Mouse (Mus musculus): ENCODE data around the gene Nphp4. TPM values are rescaled to one million over a fixed set of nuclear protein-coding genes. Genes with fewer than 3 reads are reported as not detected.
"Not testable (repeated sequence)": the region's sequence is repeated elsewhere in the genome, so short reads cannot be mapped to it uniquely, and the experiment has no call there.

The Nphp4 gene
- polyA plus RNA-seq, 1 experiment from 2014 or later: 5.3 TPM

GRCm38 (mm10) chr4:152546481-152546880, 70.0 kb downstream of the Nphp4 start:
- Histone ChIP-seq H3K27me3 (no peaks in the 10 kb centered on the region), H3K4me1 (replicated peaks) (peaks cover 46% of the 10 kb centered on the region), H3K36me3 (peaks cover 18% of the 10 kb centered on the region), H3K27ac (peak overlapping the region; percentile 85; the same call in 1 of the 2 replicates), H3K4me3 (no peak overlapping the region), H3K9me3 (no peaks in the 10 kb centered on the region), H3K4me2 (no peak overlapping the region), H3K9ac (no peak overlapping the region)
- WGBS: 62% methylated on average over 8 of the region's 8 CpGs
- ATAC-seq (ENCODE audit: low FRiP score): no peak

GRCm38 (mm10) chr4:152547886-152548663, 71.6 kb downstream of the Nphp4 start:
- peak overlapping the region; percentile 34 for H3K4me2 ChIP-seq
- H3K4me3 ChIP-seq: no peak overlapping the region
- 30% methylated on average over 37 of the region's 37 CpGs for WGBS
- H3K9ac ChIP-seq: peak overlapping the region; percentile 47
- 0 out of 2 replicates have a peak, but pooled peaks cover under 1% of the 10 kb centered on the region for H3K27me3 ChIP-seq
- H3K36me3 ChIP-seq: peaks cover 7% of the 10 kb centered on the region
- H3K27ac ChIP-seq: peak overlapping the region; percentile 85
- peaks cover 46% of the 10 kb centered on the region for H3K4me1 ChIP-seq (replicated peaks)
- ATAC-seq (ENCODE audit: low FRiP score): peak; percentile 23; the same call in 1 of the 2 replicates
- no peaks in the 10 kb centered on the region for H3K9me3 ChIP-seq

- Histone ChIP-seq H3K27me3 (0 out of 2 replicates have a peak, but pooled peaks cover 3% of the 10 kb centered on the region), H3K27ac (peak overlapping the region; percentile 55; the same call in 1 of the 2 replicates), H3K4me2 (no peak overlapping the region), H3K4me1 (replicated peaks) (peaks cover 35% of the 10 kb centered on the region), H3K36me3 (peaks cover 7% of the 10 kb centered on the region), H3K9ac (no peak overlapping the region), H3K4me3 (no peak overlapping the region), H3K9me3 (no peaks in the 10 kb centered on the region)
- WGBS: 90% methylated on average over 18 of the region's 18 CpGs
- no peak for ATAC-seq (ENCODE audit: low FRiP score)
These were observed 73.1 kb downstream of the Nphp4 start for GRCm38 (mm10) chr4:152549507-152550202.

GRCm38 (mm10) chr4:152550203-152550549, 73.7 kb downstream of the Nphp4 start:
- Histone ChIP-seq H3K27me3 (0 out of 2 replicates have a peak, but pooled peaks cover 3% of the 10 kb centered on the region), H3K27ac (peak overlapping the region; percentile 55; the same call in 1 of the 2 replicates), H3K4me1 (replicated peaks) (peaks cover 37% of the 10 kb centered on the region), H3K9me3 (no peaks in the 10 kb centered on the region), H3K9ac (no peak overlapping the region), H3K4me2 (no peak overlapping the region), H3K36me3 (peaks cover 7% of the 10 kb centered on the region), H3K4me3 (no peak overlapping the region)
- no peak for ATAC-seq (ENCODE audit: low FRiP score)
- 91% methylated on average over 6 of the region's 6 CpGs for WGBS

GRCm38 (mm10) chr4:152553582-152554285, 77.2 kb downstream of the Nphp4 start:
- no peak for ATAC-seq (ENCODE audit: low FRiP score)
- 92% methylated on average over 8 of the region's 8 CpGs for WGBS
- no peak overlapping the region for H3K27ac ChIP-seq
- 0 out of 2 replicates have a peak, but pooled peaks cover 3% of the 10 kb centered on the region for H3K27me3 ChIP-seq
- H3K36me3 ChIP-seq: peaks cover 7% of the 10 kb centered on the region
- H3K4me3 ChIP-seq: no peak overlapping the region
- no peak overlapping the region for H3K9ac ChIP-seq
- no peak overlapping the region for H3K4me2 ChIP-seq
- H3K4me1 ChIP-seq (replicated peaks): peaks cover 38% of the 10 kb centered on the region
- no peaks in the 10 kb centered on the region for H3K9me3 ChIP-seq

GRCm38 (mm10) chr4:152554421-152554820, 77.9 kb downstream of the Nphp4 start:
- H3K4me2 ChIP-seq: no peak overlapping the region
- no peak overlapping the region for H3K4me3 ChIP-seq
- H3K27me3 ChIP-seq: 0 out of 2 replicates have a peak, but pooled peaks cover 3% of the 10 kb centered on the region
- H3K36me3 ChIP-seq: peaks cover 7% of the 10 kb centered on the region
- no peak for ATAC-seq (ENCODE audit: low FRiP score)
- H3K27ac ChIP-seq: no peak overlapping the region
- no peaks in the 10 kb centered on the region for H3K9me3 ChIP-seq
- H3K4me1 ChIP-seq (replicated peaks): peaks cover 41% of the 10 kb centered on the region
- H3K9ac ChIP-seq: no peak overlapping the region
- 68% methylated on average over 18 of the region's 18 CpGs for WGBS

GRCm38 (mm10) chr4:152555806-152556205, 79.3 kb downstream of the Nphp4 start:
- not testable (repeated sequence) for H3K27me3 ChIP-seq; H3K4me2 ChIP-seq; ATAC-seq (ENCODE audit: low FRiP score); H3K27ac ChIP-seq; H3K36me3 ChIP-seq; H3K4me3 ChIP-seq; H3K9ac ChIP-seq; H3K9me3 ChIP-seq
- peaks cover 55% of the 10 kb centered on the region for H3K4me1 ChIP-seq (replicated peaks)
- 95% methylated on average over 3 of the region's 3 CpGs for WGBS

- H3K4me1 ChIP-seq (replicated peaks): peaks cover 55% of the 10 kb centered on the region
- H3K36me3 ChIP-seq: peaks cover 9% of the 10 kb centered on the region
- no peaks in the 10 kb centered on the region for H3K9me3 ChIP-seq
- H3K27ac ChIP-seq: peak overlapping the region; percentile 53
- H3K9ac ChIP-seq: no peak overlapping the region
- 0 out of 2 replicates have a peak, but pooled peaks cover under 1% of the 10 kb centered on the region for H3K27me3 ChIP-seq
- no peak overlapping the region for H3K4me2 ChIP-seq
- 10% methylated on average over 17 of the region's 17 CpGs for WGBS
- ATAC-seq (ENCODE audit: low FRiP score): peak; percentile 34; the same call in 1 of the 2 replicates
- no peak overlapping the region for H3K4me3 ChIP-seq
These were observed 81.7 kb downstream of the Nphp4 start for GRCm38 (mm10) chr4:152558246-152558645.

- Histone ChIP-seq H3K27ac (peak overlapping the region; percentile 84), H3K4me2 (no peak overlapping the region), H3K4me3 (no peak overlapping the region), H3K9me3 (no peaks in the 10 kb centered on the region), H3K36me3 (peaks cover 12% of the 10 kb centered on the region; the same call in 1 of the 2 replicates), H3K27me3 (0 out of 2 replicates have a peak, but pooled peaks cover 3% of the 10 kb centered on the region), H3K9ac (peak overlapping the region; percentile 51; the same call in 1 of the 2 replicates), H3K4me1 (replicated peaks) (peaks cover 31% of the 10 kb centered on the region)
- 68% methylated on average over 4 of the region's 4 CpGs for WGBS
- no peak for ATAC-seq (ENCODE audit: low FRiP score)
These were observed 91.5 kb downstream of the Nphp4 start for GRCm38 (mm10) chr4:152568006-152568405.

GRCm38 (mm10) chr4:152568662-152569395, 92.3 kb downstream of the Nphp4 start:
- 56% methylated on average over 23 of the region's 23 CpGs for WGBS
- ATAC-seq (ENCODE audit: low FRiP score): no peak
- peak overlapping the region; percentile 51; the same call in 1 of the 2 replicates for H3K9ac ChIP-seq
- H3K9me3 ChIP-seq: no peaks in the 10 kb centered on the region
- H3K4me3 ChIP-seq: no peak overlapping the region
- H3K4me1 ChIP-seq (replicated peaks): peaks cover 31% of the 10 kb centered on the region
- peaks cover 4% of the 10 kb centered on the region; the same call in 1 of the 2 replicates for H3K36me3 ChIP-seq
- H3K27me3 ChIP-seq: 0 out of 2 replicates have a peak, but pooled peaks cover 3% of the 10 kb centered on the region
- peak overlapping the region; percentile 10; the same call in 1 of the 2 replicates for H3K4me2 ChIP-seq
- peak overlapping the region; percentile 84 for H3K27ac ChIP-seq

- H3K27me3 ChIP-seq: 0 out of 2 replicates have a peak, but pooled peaks cover 3% of the 10 kb centered on the region
- WGBS: 49% methylated on average over 12 of the region's 12 CpGs
These were observed 97.8 kb downstream of the Nphp4 start for GRCm38 (mm10) chr4:152574266-152574665.

More at GRCm38 (mm10) chr4:152574266-152574665, 97.8 kb downstream of the Nphp4 start:
- H3K4me1 ChIP-seq (replicated peaks): peaks cover 13% of the 10 kb centered on the region
- no peak overlapping the region for H3K4me3 ChIP-seq
- no peak overlapping the region for H3K9ac ChIP-seq
- H3K27ac ChIP-seq: no peak overlapping the region
- ATAC-seq (ENCODE audit: low FRiP score): no peak
- H3K36me3 ChIP-seq: no peaks in the 10 kb centered on the region
- H3K4me2 ChIP-seq: no peak overlapping the region
- no peaks in the 10 kb centered on the region for H3K9me3 ChIP-seq
